Mouse (Mus musculus): ENCODE results near the gene Znrf4. TPM values are rescaled to one million over a fixed set of nuclear protein-coding genes. Genes with fewer than 3 reads are reported as not detected.

The Znrf4 gene
- polyA plus RNA-seq, 1 experiment = not detected

GRCm38 (mm10) chr17:56464345-56464744, 47.9 kb downstream of the Znrf4 start:
- no peak for TF ChIP-seq CTCF (IDR thresholded peaks at IDR 0.05; ENCODE audit: borderline replicate concordance, extremely low read depth, insufficient read depth, insufficient read length)
- no peak for TF ChIP-seq POLR2A (IDR thresholded peaks at IDR 0.05; ENCODE audit: borderline replicate concordance, extremely low read depth, insufficient read depth, insufficient read length, poor library complexity, severe bottlenecking)
- DNase-seq (ENCODE audit: low read depth) = no peak

GRCm38 (mm10) chr17:56463500-56463899, 48.7 kb downstream of the Znrf4 start:
- DNase-seq (ENCODE audit: low read depth) = no peak
- TF ChIP-seq CTCF (IDR thresholded peaks at IDR 0.05; ENCODE audit: borderline replicate concordance, extremely low read depth, insufficient read depth, insufficient read length) = no peak
- TF ChIP-seq POLR2A (IDR thresholded peaks at IDR 0.05; ENCODE audit: borderline replicate concordance, extremely low read depth, insufficient read depth, insufficient read length, poor library complexity, severe bottlenecking) = no peak

- no peak for DNase-seq (ENCODE audit: low read depth)
- TF ChIP-seq POLR2A (IDR thresholded peaks at IDR 0.05; ENCODE audit: borderline replicate concordance, extremely low read depth, insufficient read depth, insufficient read length, poor library complexity, severe bottlenecking) (no peak), CTCF (IDR thresholded peaks at IDR 0.05; ENCODE audit: borderline replicate concordance, extremely low read depth, insufficient read depth, insufficient read length) (no peak; the same call in 1 of the 2 replicates)
These were observed 49.3 kb downstream of the Znrf4 start for GRCm38 (mm10) chr17:56462835-56463455.

GRCm38 (mm10) chr17:56461771-56462743, 50.2 kb downstream of the Znrf4 start:
- DNase-seq (ENCODE audit: low read depth) = peak; percentile 99
- TF ChIP-seq CTCF (IDR thresholded peaks at IDR 0.05; ENCODE audit: borderline replicate concordance, extremely low read depth, insufficient read depth, insufficient read length) (0 out of 2 replicates have a peak, but pooled peaks have one; percentile 3), POLR2A (IDR thresholded peaks at IDR 0.05; ENCODE audit: borderline replicate concordance, extremely low read depth, insufficient read depth, insufficient read length, poor library complexity, severe bottlenecking) (no peak)

Other genes starting within 250 kb of the Znrf4 start
- gene Ticam1, start 235.6 kb downstream of the Znrf4 start, polyA plus RNA-seq (2012; rRNA removed) = 3.4 and 3.7 TPM in 2 replicates
- 6.4 and 8.3 TPM in 2 replicates for gene Plin3, start 219.6 kb downstream of the Znrf4 start, polyA plus RNA-seq (2012; rRNA removed)
- not detected in 2 replicates for gene Arrdc5, start 212.1 kb downstream of the Znrf4 start, polyA plus RNA-seq (2012; rRNA removed)
- gene Uhrf1, start 209.1 kb downstream of the Znrf4 start, polyA plus RNA-seq (2012; rRNA removed) = 39.8 and 50.9 TPM in 2 replicates
- gene Kdm4b, start 186.4 kb downstream of the Znrf4 start, polyA plus RNA-seq (2012; rRNA removed) = 64.6 and 86.5 TPM in 2 replicates
- gene Ptprs, start 35.9 kb downstream of the Znrf4 start, polyA plus RNA-seq (2012; rRNA removed) = 1,311 and 1,669 TPM in 2 replicates
- 2.9 and 3.1 TPM in 2 replicates for gene Gm20219, start 42.0 kb upstream of the Znrf4 start, polyA plus RNA-seq (2012; rRNA removed)
- 53.9 and 127 TPM in 2 replicates for gene Safb2, start 72.2 kb upstream of the Znrf4 start, polyA plus RNA-seq (2012; rRNA removed)
- gene Safb, start 72.4 kb upstream of the Znrf4 start, polyA plus RNA-seq (2012; rRNA removed) = 117 and 173 TPM in 2 replicates
- gene 2410015M20Rik, start 97.3 kb upstream of the Znrf4 start, polyA plus RNA-seq (2012; rRNA removed) = 101 and 119 TPM in 2 replicates
- 1,808 and 2,187 TPM in 2 replicates for gene Rpl36, start 101.0 kb upstream of the Znrf4 start, polyA plus RNA-seq (2012; rRNA removed)
- 70.4 and 77.2 TPM in 2 replicates for gene Lonp1, start 114.5 kb upstream of the Znrf4 start, polyA plus RNA-seq (2012; rRNA removed)
- 4.0 TPM in 2 replicates for gene Catsperd, start 115.7 kb upstream of the Znrf4 start, polyA plus RNA-seq (2012; rRNA removed)
- 146 and 176 TPM in 2 replicates for gene Ranbp3, start 160.9 kb upstream of the Znrf4 start, polyA plus RNA-seq (2012; rRNA removed)
- 313 and 400 TPM in 2 replicates for gene Ndufa11, start 205.3 kb upstream of the Znrf4 start, polyA plus RNA-seq (2012; rRNA removed)
- 18.2 and 18.8 TPM in 2 replicates for gene Vmac, start 205.6 kb upstream of the Znrf4 start, polyA plus RNA-seq (2012; rRNA removed)
- 5.2 and 5.4 TPM in 2 replicates for gene Nrtn, start 245.1 kb upstream of the Znrf4 start, polyA plus RNA-seq (2012; rRNA removed)

Measured in brain, embryonic 14.5 days (tissue).